Mouse (Mus musculus) layer of hippocampus, postnatal 25 days (tissue): ENCODE data around the gene Gm21319. TPM values are rescaled to one million over a fixed set of nuclear protein-coding genes. Genes with fewer than 3 reads are reported as not detected.
"Not testable (repeated sequence)": the region's sequence is repeated elsewhere in the genome, so short reads cannot be mapped to it uniquely, and the experiment has no call there.

Experiments used
- DNase-seq, 2 experiments: peaks; one replicate each; pipeline ENCODE4 v3.0.0; 2022; ENCODE audit warnings: mixed read lengths in 2 of 2, low spot score in 1 of 2; ENCODE audit errors: extremely low spot score in 1 of 2
- total RNA-seq, 2 experiments: library from RNA; stranded (reverse); gene quantifications; 2 replicates each; pipeline ENCODE4 v1.2.3; 2021

Gm21319 gene
- total RNA-seq, result not detected

DNA sequence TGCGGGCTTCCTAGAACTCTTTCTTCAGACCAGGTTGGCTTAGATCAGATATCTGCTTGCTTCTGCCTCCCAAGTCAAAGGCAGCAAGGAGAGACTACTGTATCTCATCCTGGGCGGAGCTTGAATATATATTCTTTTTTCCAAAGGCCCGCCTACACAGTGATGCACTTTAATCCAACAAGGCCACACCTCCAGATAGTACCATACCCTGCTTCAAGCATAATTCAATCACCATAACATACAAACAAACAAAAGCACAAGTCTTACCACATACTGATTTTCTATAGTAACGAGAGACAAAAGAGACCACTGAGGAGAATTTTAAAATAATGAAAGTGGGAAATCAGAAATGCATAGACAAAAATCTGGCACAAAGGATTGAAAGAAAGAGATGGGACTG is at the start of gene Gm21319:
Gene Gm21319, minus strand, starts transcription at position 101 of the 400 bp plus-strand sequence.
- not testable (repeated sequence) for DNase-seq

DNA sequence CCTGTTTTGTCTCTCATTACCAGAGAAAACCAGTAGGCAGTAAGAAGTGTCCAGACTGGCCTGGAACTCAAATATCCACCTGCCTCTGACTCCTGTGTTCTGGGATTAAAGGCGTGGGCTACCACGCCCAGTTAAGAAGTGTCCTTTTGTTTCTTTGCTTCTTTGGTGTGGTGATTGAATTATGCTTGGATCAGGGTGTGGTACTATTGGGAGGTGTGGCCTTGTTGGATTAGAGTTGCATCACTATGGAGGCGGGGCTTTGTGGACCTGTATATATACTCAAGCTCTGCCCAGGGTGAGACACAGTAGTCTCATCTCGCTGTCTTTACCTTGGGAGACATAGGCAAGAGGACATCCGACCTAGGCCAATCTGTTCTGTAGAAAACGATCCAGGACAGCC is 40.7 kb upstream of the Gm21319 start, which contains the start of gene BB287469:
Gene BB287469, plus strand, starts transcription at position 301 of the 400 bp plus-strand sequence.
- not testable (repeated sequence) for DNase-seq

- DNase-seq, result not testable (repeated sequence)
These were observed 22.4 kb upstream of the Gm21319 start for GRCm38 (mm10) chr12:87797971-87798370.

DNA sequence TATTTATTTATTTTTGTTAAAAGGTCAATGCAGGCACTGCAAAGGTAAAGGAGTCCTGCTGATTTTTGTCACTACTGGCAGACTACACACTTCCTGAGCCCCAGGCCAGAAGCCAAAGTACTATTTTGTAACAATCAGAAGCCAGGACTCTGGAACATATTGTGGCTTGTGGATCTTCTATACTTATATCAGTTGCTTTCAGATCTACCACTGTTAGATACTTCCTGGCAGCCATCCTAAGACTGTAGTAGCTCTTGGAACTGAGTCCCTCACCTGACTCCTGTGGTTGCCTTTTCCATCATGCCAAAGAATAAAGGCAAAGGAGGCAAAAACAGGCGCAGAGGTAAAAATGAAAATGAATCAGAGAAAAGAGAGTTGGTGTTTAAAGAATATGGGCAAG is 19.7 kb upstream of the Gm21319 start, which contains the start of gene Gm21936:
Gene Gm21936, plus strand, starts transcription at position 301 of the 400 bp plus-strand sequence.
- DNase-seq, result not testable (repeated sequence)

Other genes with a start within 250 kb of the Gm21319 start
- not detected for gene Oog1, start 173.1 kb downstream of the Gm21319 start, total RNA-seq
- gene Gm4027, start 156.9 kb downstream of the Gm21319 start, total RNA-seq, result not detected
- gene Gm16381, start 131.1 kb downstream of the Gm21319 start, total RNA-seq, result not detected
- not detected for gene Gm21936, start 19.8 kb upstream of the Gm21319 start, total RNA-seq
- not detected for gene BB287469, start 40.8 kb upstream of the Gm21319 start, total RNA-seq
- gene Gm2001, start 66.6 kb upstream of the Gm21319 start, total RNA-seq, result not detected
- gene Gm2016, start 98.3 kb upstream of the Gm21319 start, total RNA-seq, result not detected
- gene Gm2022, start 119.6 kb upstream of the Gm21319 start, total RNA-seq, result not detected
- not detected for gene Gm2035, start 144.1 kb upstream of the Gm21319 start, total RNA-seq
- gene Gm2042, start 178.3 kb upstream of the Gm21319 start, total RNA-seq, result not detected
- gene Gm2075, start 236.1 kb upstream of the Gm21319 start, total RNA-seq, result not detected
- gene Gm6803, start 243.0 kb upstream of the Gm21319 start, total RNA-seq, result not detected